Mouse (Mus musculus) limb, embryonic 15.5 days (tissue): Measurements from ENCODE around the gene Dera. TPM values are rescaled to one million over a fixed set of nuclear protein-coding genes. Genes with fewer than 3 reads are reported as not detected.

ENCODE experiments used
- ATAC-seq: fragments of 200-750 bp; cut with Nextera tagmentation; 2 replicates; pipeline ENCODE4 v1.8.0; 2017; ENCODE audit warnings: low read depth, moderate TSS enrichment; ENCODE audit not compliant: insufficient number of reproducible peaks, low FRiP score, low TSS enrichment
- H3K27ac ChIP-seq: fragments of 300-500 bp; sonication (generic); 2 replicates; pipeline ENCODE4 v1.5.1; 2015; ENCODE audit warnings: moderate library complexity, mild to moderate bottlenecking, inconsistent platforms
- H3K27me3 ChIP-seq: fragments of 300-500 bp; sonication (generic); 2 replicates; pipeline ENCODE4 v1.6.1; 2015; ENCODE audit warnings: inconsistent platforms
- H3K36me3 ChIP-seq: fragments of 300-500 bp; sonication (generic); 2 replicates; pipeline ENCODE4 v1.6.1; 2015; ENCODE audit warnings: inconsistent platforms
- H3K4me1 ChIP-seq: fragments of 300-500 bp; sonication (generic); 2 replicates; pipeline ENCODE4 v1.6.1; 2015; ENCODE audit warnings: inconsistent platforms
- H3K4me2 ChIP-seq: fragments of 300-500 bp; sonication (generic); 2 replicates; pipeline ENCODE4 v1.6.1; 2015; ENCODE audit warnings: mild to moderate bottlenecking, inconsistent platforms
- H3K4me3 ChIP-seq: fragments of 300-500 bp; sonication (generic); 2 replicates; pipeline ENCODE4 v1.5.1; 2015; ENCODE audit warnings: mild to moderate bottlenecking, inconsistent platforms
- H3K9ac ChIP-seq: fragments of 300-500 bp; sonication (generic); 2 replicates; pipeline ENCODE4 v1.6.1; 2015; ENCODE audit warnings: inconsistent platforms
- H3K9me3 ChIP-seq: fragments of 300-500 bp; sonication (generic); 2 replicates; pipeline ENCODE4 v1.6.1; 2016; ENCODE audit warnings: inconsistent platforms
- WGBS: fragments of 180-500 bp; shearing (Covaris S2); methylation state at CpG from one replicate; pipeline ENCODE4 v1.1.7; 2015; 5-methylcytosine and 5-hydroxymethylcytosine counted together
- polyA plus RNA-seq: library from polyadenylated mRNA; unstranded; fragments of >200 nt; fragmentation: Nextera tagmentation; extraction: Ambion mirVana; gene quantifications from 2 replicates; pipeline ENCODE4 v1.2.1, GENCODE M21; 2015

Gene Dera
- polyA plus RNA-seq, 1 experiment from 2014 or later = 44.9 TPM

GRCm38 (mm10) chr6:137810136-137810535 is 55.8 kb downstream of the Dera start:
- WGBS = 46% methylated on average over 5 of the region's 5 CpGs
- H3K27me3 ChIP-seq = no peaks in the 10 kb centered on the region
- no peak overlapping the region for H3K9ac ChIP-seq
- H3K4me3 ChIP-seq = no peak overlapping the region
- peaks cover 7% of the 10 kb centered on the region; the same call in 1 of the 2 replicates for H3K4me1 ChIP-seq
- peaks cover 5% of the 10 kb centered on the region; the same call in 1 of the 2 replicates for H3K36me3 ChIP-seq
- no peaks in the 10 kb centered on the region for H3K9me3 ChIP-seq
- ATAC-seq = no peak
- no peak overlapping the region for H3K4me2 ChIP-seq
- H3K27ac ChIP-seq = no peak overlapping the region

GRCm38 (mm10) chr6:137814006-137814405 is 59.7 kb downstream of the Dera start:
- Histone ChIP-seq H3K9me3 (no peaks in the 10 kb centered on the region), H3K4me1 (peaks cover 2% of the 10 kb centered on the region; the same call in 1 of the 2 replicates), H3K4me3 (no peak overlapping the region), H3K9ac (no peak overlapping the region), H3K36me3 (peaks cover 5% of the 10 kb centered on the region; the same call in 1 of the 2 replicates), H3K27ac (no peak overlapping the region), H3K4me2 (no peak overlapping the region), H3K27me3 (no peaks in the 10 kb centered on the region)
- 89% methylated on average over 1 of the region's 1 CpGs for WGBS
- no peak for ATAC-seq

- H3K27ac ChIP-seq = no peak overlapping the region
- H3K9me3 ChIP-seq = no peaks in the 10 kb centered on the region
- H3K36me3 ChIP-seq = peaks cover 5% of the 10 kb centered on the region; the same call in 1 of the 2 replicates
- H3K9ac ChIP-seq = no peak overlapping the region
- H3K27me3 ChIP-seq = no peaks in the 10 kb centered on the region
- no peak overlapping the region for H3K4me2 ChIP-seq
- no peaks in the 10 kb centered on the region for H3K4me1 ChIP-seq
- no peak overlapping the region for H3K4me3 ChIP-seq
- WGBS = 81% methylated on average over 9 of the region's 9 CpGs
- no peak for ATAC-seq
Observed at GRCm38 (mm10) chr6:137816508-137816907, 62.2 kb downstream of the Dera start.

- WGBS = 57% methylated on average over 5 of the region's 5 CpGs
- Histone ChIP-seq H3K4me1 (no peaks in the 10 kb centered on the region), H3K9ac (no peak overlapping the region), H3K27me3 (no peaks in the 10 kb centered on the region), H3K4me2 (no peak overlapping the region), H3K4me3 (no peak overlapping the region), H3K36me3 (no peaks in the 10 kb centered on the region), H3K9me3 (no peaks in the 10 kb centered on the region), H3K27ac (no peak overlapping the region)
- no peak for ATAC-seq
Observed at GRCm38 (mm10) chr6:137822550-137822949, 68.2 kb downstream of the Dera start.

DNA sequence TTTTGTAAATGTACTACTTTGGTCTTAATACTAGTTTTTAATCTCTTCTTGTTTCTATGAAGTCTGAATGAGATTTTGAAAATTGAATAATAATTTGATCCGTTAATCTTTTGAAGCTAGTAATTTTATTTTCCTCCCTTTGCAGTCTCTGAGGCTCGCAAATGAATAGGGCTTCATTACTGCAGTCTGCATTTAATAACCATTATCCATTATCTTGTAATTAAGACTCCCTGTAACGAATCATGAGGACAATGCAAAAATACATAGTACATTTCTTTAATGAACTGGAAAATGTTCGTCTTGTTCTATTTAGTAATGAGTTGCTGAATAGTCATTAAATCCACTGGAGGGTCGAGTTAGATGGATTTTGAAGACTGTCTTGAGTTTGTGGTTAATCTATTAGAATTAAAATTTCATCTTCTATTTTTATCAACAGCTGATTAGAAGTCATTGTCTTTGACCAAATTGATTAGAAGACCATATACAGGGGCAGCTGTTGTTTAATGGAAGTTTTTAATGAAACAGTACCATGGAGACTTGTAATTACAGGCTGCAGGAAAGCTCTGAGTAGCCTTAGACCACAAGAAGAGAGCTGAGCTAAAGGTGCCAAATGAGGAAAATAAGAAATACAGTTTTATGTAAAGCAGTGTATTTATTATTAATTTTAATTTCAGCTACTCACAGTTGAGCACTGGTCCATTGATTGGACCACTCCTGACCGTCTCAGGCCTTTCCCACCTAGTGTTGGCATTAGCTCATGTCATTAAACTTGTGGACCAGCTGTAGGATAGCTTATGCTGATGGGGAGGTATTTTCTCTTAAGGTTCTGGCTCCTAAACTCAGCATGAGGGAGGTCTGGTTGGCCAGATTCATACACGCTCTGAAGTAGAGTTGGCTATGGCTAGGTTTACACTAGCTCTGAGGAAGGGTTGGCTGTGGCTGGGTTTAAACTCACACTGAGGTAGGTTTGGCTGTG is 70.0 kb downstream of the Dera start:
- WGBS = 53% methylated on average over 7 of the region's 7 CpGs
- Histone ChIP-seq H3K4me1 (no peaks in the 10 kb centered on the region), H3K9ac (no peak overlapping the region), H3K27ac (no peak overlapping the region), H3K4me2 (no peak overlapping the region), H3K36me3 (no peaks in the 10 kb centered on the region), H3K4me3 (no peak overlapping the region), H3K9me3 (no peaks in the 10 kb centered on the region), H3K27me3 (no peaks in the 10 kb centered on the region)
- peak; percentile 44; the same call in 1 of the 2 replicates for ATAC-seq

DNA sequence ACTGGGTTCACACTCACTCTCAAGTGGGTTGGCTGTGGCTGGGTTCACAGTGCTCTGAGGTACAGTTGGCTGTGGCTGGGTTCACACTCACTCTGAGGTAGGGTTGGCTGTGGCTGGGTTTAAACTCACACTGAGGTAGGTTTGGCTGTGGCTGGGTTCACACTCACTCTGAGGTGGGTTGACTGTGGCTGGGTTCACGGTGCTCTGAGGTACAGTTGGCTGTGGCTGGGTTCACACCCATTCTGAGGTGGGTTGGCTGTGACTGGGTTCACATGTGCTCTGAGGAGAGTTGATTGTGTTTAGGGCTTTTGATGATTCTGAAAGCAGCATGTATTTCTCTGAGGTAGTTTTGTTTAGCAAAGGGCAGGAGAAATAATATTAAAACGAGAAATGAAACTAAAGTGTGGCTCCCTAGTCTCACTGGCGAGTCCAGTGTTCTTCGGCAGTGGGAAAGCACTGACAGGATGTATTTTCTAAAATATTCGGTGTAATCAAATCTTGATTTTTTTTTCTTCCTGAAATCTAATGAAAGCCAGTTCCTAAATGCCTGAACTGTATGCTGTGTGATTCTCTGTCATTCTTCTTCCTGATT is 70.8 kb downstream of the Dera start:
- H3K27ac ChIP-seq = no peak overlapping the region
- no peaks in the 10 kb centered on the region for H3K4me1 ChIP-seq
- ATAC-seq = 0 out of 2 replicates have a peak, but pooled peaks have one; percentile 44
- no peaks in the 10 kb centered on the region for H3K27me3 ChIP-seq
- WGBS = 78% methylated on average over 5 of the region's 5 CpGs
- H3K4me2 ChIP-seq = no peak overlapping the region
- no peak overlapping the region for H3K9ac ChIP-seq
- no peak overlapping the region for H3K4me3 ChIP-seq
- no peaks in the 10 kb centered on the region for H3K36me3 ChIP-seq
- no peaks in the 10 kb centered on the region for H3K9me3 ChIP-seq

- WGBS = 85% methylated on average over 12 of the region's 12 CpGs
- no peak for ATAC-seq
Observed at GRCm38 (mm10) chr6:137829056-137829776, 74.9 kb downstream of the Dera start.

GRCm38 (mm10) chr6:137836799-137837198 is 82.5 kb downstream of the Dera start:
- no peaks in the 10 kb centered on the region for H3K27me3 ChIP-seq
- no peak for ATAC-seq
- H3K4me2 ChIP-seq = no peak overlapping the region
- no peaks in the 10 kb centered on the region for H3K36me3 ChIP-seq
- H3K4me3 ChIP-seq = no peak overlapping the region
- no peaks in the 10 kb centered on the region for H3K9me3 ChIP-seq
- H3K9ac ChIP-seq = no peak overlapping the region
- no peak overlapping the region for H3K27ac ChIP-seq
- 91% methylated on average over 13 of the region's 13 CpGs for WGBS
- H3K4me1 ChIP-seq = no peaks in the 10 kb centered on the region

More at GRCm38 (mm10) chr6:137829056-137829776, 74.9 kb downstream of the Dera start:
- Histone ChIP-seq H3K4me3 (no peak overlapping the region), H3K27ac (no peak overlapping the region), H3K9me3 (no peaks in the 10 kb centered on the region), H3K27me3 (no peaks in the 10 kb centered on the region), H3K4me1 (no peaks in the 10 kb centered on the region), H3K9ac (no peak overlapping the region), H3K4me2 (no peak overlapping the region), H3K36me3 (no peaks in the 10 kb centered on the region)

- no peak overlapping the region for H3K27ac ChIP-seq
- no peaks in the 10 kb centered on the region for H3K9me3 ChIP-seq
- no peak overlapping the region for H3K9ac ChIP-seq
- no peaks in the 10 kb centered on the region for H3K36me3 ChIP-seq
- no peak for ATAC-seq
- H3K4me2 ChIP-seq = no peak overlapping the region
- no peaks in the 10 kb centered on the region for H3K4me1 ChIP-seq
- no peaks in the 10 kb centered on the region for H3K27me3 ChIP-seq
- 82% methylated on average over 3 of the region's 3 CpGs for WGBS
- H3K4me3 ChIP-seq = no peak overlapping the region
Observed at GRCm38 (mm10) chr6:137843337-137843736, 89.0 kb downstream of the Dera start.

GRCm38 (mm10) chr6:137857198-137858194 is 103.2 kb downstream of the Dera start:
- WGBS = 88% methylated on average over 10 of the region's 10 CpGs
- Histone ChIP-seq H3K4me3 (no peak overlapping the region), H3K9me3 (no peaks in the 10 kb centered on the region), H3K9ac (no peak overlapping the region), H3K4me1 (no peaks in the 10 kb centered on the region), H3K4me2 (no peak overlapping the region), H3K27me3 (no peaks in the 10 kb centered on the region), H3K27ac (no peak overlapping the region), H3K36me3 (no peaks in the 10 kb centered on the region)
- no peak for ATAC-seq
